Mouse (Mus musculus) olfactory bulb, adult 2 months (tissue): ENCODE measurements around the gene Epor.

ENCODE experiments used
- CTCF ChIP-seq: fragments of 200-500 bp; IDR thresholded peaks from 2 replicates; pipeline ENCODE4 v1.5.1; 2012; ENCODE audit warnings: low read depth, mild to moderate bottlenecking, low read length, moderate library complexity; ENCODE audit not compliant: insufficient read depth
- POLR2A ChIP-seq: fragments of 200-500 bp; IDR thresholded peaks from 2 replicates; pipeline ENCODE4 v1.6.1; 2012; ENCODE audit warnings: mild to moderate bottlenecking, low read depth, low read length, moderate library complexity; ENCODE audit not compliant: insufficient read depth

DNA sequence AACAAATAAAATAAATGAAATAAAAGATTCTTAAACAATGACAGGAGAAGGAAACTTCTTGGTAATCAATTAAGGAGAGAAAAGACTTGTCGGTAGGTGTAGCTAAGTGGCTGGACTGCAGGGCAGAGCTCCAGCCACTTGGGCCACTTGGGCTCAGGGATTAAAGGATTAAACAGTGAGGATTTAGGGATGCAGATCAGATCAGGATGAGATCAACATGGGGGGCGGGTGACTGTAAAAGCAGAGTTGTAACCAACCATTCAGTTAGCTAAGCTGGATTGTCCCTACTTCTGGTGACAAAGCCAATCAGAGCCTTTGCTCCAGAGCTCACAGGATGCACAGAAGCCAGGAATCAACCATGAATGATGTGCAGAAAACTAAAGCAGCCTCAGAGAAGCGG, 20.6 kb upstream of the Epor start:
- TF ChIP-seq POLR2A (no peak), CTCF (no peak)
